Mouse (Mus musculus) heart, embryonic 11.5 days (tissue): ENCODE measurements around the gene Scyl2. TPM values are rescaled to one million over a fixed set of nuclear protein-coding genes. Genes with fewer than 3 reads are reported as not detected.
"Not testable (repeated sequence)": the region's sequence is repeated elsewhere in the genome, so short reads cannot be mapped to it uniquely, and the experiment has no call there.

Source experiments
- ATAC-seq: fragments of 200-750 bp; cut with Nextera tagmentation; replicated peaks from 2 replicates; pipeline ENCODE4 v1.8.0; 2017; ENCODE audit warnings: moderate library complexity; ENCODE audit not compliant: insufficient number of reproducible peaks, low FRiP score, low TSS enrichment
- H3K27ac ChIP-seq: fragments of 300-500 bp; sonication (generic); 2 replicates; pipeline ENCODE4 v1.5.1; 2014; ENCODE audit warnings: mild to moderate bottlenecking, low read depth, low read length
- H3K27me3 ChIP-seq: fragments of 300-500 bp; sonication (generic); 2 replicates; pipeline ENCODE4 v1.6.1; 2014; ENCODE audit warnings: mild to moderate bottlenecking, low read length, mixed read lengths; ENCODE audit not compliant: control insufficient read depth, insufficient read depth
- H3K36me3 ChIP-seq: fragments of 300-500 bp; sonication (generic); 2 replicates; pipeline ENCODE4 v1.6.1; 2014; ENCODE audit warnings: mild to moderate bottlenecking, low read length, moderate library complexity, mixed read lengths; ENCODE audit not compliant: control insufficient read depth, insufficient read depth
- H3K4me1 ChIP-seq: fragments of 300-500 bp; sonication (generic); 2 replicates; pipeline ENCODE4 v1.6.1; 2014; ENCODE audit warnings: low read length; ENCODE audit not compliant: control insufficient read depth, insufficient read depth
- H3K4me2 ChIP-seq: fragments of 300-500 bp; sonication (generic); 2 replicates; pipeline ENCODE4 v1.6.1; 2014; ENCODE audit warnings: mild to moderate bottlenecking, moderate library complexity
- H3K4me3 ChIP-seq: fragments of 300-500 bp; sonication (generic); 2 replicates; pipeline ENCODE4 v1.5.1; 2014; ENCODE audit warnings: low read depth, low read length
- H3K9ac ChIP-seq: fragments of 300-500 bp; sonication (generic); 2 replicates; pipeline ENCODE4 v1.6.1; 2014; ENCODE audit warnings: mild to moderate bottlenecking, low read depth, low read length, moderate library complexity
- H3K9me3 ChIP-seq: fragments of 300-500 bp; sonication (generic); replicated peaks from 2 replicates; pipeline ENCODE4 v1.6.1; 2016; ENCODE audit warnings: low read length; ENCODE audit not compliant: control insufficient read depth
- WGBS: fragments of 180-500 bp; shearing (Covaris S2); extraction: QIAGEN DNeasy Blood & Tissue Kit; methylation state at CpG from one replicate; pipeline ENCODE4 v1.1.7; 2014; ENCODE audit not compliant: insufficient replicate concordance; 5-methylcytosine and 5-hydroxymethylcytosine counted together
- polyA plus RNA-seq: library from polyadenylated mRNA; unstranded; fragments of >200 nt; fragmentation: Nextera tagmentation; extraction: Ambion mirVana; gene quantifications from 2 replicates; pipeline ENCODE4 v1.2.1, GENCODE M21; 2014

The Scyl2 gene
- polyA plus RNA-seq, 1 experiment from 2014 or later, result 9.1 TPM

DNA sequence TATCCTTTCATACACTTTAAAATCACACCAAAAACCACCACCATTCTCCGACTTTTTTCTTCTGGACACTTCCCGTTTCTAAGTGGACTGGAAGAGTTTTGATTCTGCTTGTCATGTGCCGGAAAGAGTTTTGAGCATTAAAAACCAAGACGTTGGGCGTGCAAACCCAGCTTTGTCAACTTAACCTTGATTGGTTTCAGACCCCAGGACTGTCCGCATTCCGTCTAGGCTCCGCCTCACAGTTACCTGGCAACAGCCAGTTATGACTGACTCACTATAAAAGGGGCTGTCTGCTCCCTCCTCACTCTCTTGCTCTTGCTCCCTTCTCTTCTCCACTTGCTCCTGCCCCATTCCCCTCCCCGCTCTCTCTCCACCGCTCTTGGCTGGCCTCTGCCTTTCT lies 22.6 kb upstream of the Scyl2 start:
- 0 out of 2 replicates have a peak, but pooled peaks cover 2% of the 10 kb centered on the region for H3K36me3 ChIP-seq
- no peaks in the 10 kb centered on the region for H3K9me3 ChIP-seq
- peak; percentile 26; the same call in 1 of the 2 replicates for ATAC-seq
- no peak overlapping the region for H3K9ac ChIP-seq
- no peaks in the 10 kb centered on the region for H3K27me3 ChIP-seq
- 29% methylated on average over 10 of the region's 10 CpGs for WGBS
- H3K4me3 ChIP-seq, result no peak overlapping the region
- peak overlapping the region; percentile 45 for H3K4me2 ChIP-seq
- no peaks in the 10 kb centered on the region for H3K4me1 ChIP-seq
- H3K27ac ChIP-seq, result no peak overlapping the region

DNA sequence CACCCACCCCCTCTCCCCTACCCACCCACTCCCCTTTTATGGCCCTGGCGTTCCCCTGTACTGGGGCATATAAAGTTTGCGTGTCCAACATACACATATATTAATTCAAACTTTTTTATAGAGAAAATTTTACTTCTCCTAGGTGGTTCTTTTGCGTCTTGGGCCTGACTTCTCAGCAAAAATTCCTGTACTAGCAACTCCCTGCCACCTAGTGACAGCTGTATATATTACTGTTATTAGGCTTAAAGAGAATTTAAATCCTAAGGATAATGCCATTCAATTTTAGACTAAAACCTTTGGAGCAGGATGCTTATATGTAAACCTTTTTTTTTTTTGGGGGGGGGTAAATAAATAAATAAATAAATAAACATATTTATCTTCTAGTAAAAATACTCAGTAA lies 21.3 kb upstream of the Scyl2 start:
- H3K4me3 ChIP-seq, result no peak overlapping the region
- ATAC-seq, result no peak
- no peak overlapping the region for H3K4me2 ChIP-seq

DNA sequence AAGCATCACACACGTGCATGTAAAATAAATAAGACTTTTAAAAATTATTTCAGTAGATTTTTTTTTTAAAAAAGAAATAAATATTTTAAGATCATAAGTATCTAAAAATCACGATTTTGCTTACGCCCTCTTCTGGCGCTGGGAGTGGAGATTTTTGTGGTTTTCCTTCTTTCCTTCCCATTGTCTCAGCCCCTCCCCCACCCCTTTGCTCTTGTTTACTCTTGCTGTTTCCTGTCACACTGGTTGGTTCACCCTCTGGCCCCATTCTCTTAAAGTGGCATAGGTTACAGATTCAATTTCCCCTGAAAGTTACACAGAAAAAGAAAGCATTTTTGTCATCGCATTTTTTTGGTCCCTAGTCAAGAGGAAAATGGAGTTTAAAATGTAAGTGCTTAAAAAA lies 17.0 kb upstream of the Scyl2 start:
- 50% methylated on average over 5 of the region's 5 CpGs for WGBS
- H3K9ac ChIP-seq, result no peak overlapping the region
- H3K36me3 ChIP-seq, result no peaks in the 10 kb centered on the region
- no peaks in the 10 kb centered on the region for H3K9me3 ChIP-seq
- no peak overlapping the region for H3K4me3 ChIP-seq
- H3K27ac ChIP-seq, result no peak overlapping the region
- no peaks in the 10 kb centered on the region for H3K27me3 ChIP-seq
- ATAC-seq, result no peak
- no peak overlapping the region for H3K4me2 ChIP-seq
- no peaks in the 10 kb centered on the region for H3K4me1 ChIP-seq

More for the DNA sequence above, 21.3 kb upstream of the Scyl2 start:
- Histone ChIP-seq H3K4me1 (no peaks in the 10 kb centered on the region), H3K27ac (no peak overlapping the region), H3K27me3 (no peaks in the 10 kb centered on the region), H3K9ac (no peak overlapping the region), H3K36me3 (no peaks in the 10 kb centered on the region), H3K9me3 (no peaks in the 10 kb centered on the region)
- WGBS, result 88% methylated on average over 3 of the region's 3 CpGs

DNA sequence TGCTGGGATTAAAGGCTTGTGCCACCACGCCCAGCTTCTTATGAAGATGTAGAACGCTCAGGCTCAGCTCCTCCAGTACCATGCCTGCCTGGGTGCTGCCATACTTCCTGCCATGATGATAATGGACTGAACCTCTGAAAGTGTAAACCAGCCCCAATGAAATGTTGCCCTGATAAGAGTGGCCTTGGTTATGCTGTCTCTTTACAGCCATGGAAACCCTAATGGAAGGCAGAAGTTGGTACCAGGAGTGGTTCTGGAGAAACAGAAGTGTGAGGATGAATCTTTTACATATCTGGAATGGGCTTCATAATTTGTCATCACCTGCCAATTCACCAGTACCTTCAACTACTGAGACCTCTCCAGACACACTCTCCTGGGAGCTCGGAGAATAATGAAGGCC lies 11.9 kb upstream of the Scyl2 start:
- Histone ChIP-seq H3K36me3 (no peaks in the 10 kb centered on the region), H3K4me1 (no peaks in the 10 kb centered on the region), H3K27ac (no peak overlapping the region), H3K4me3 (no peak overlapping the region), H3K27me3 (no peaks in the 10 kb centered on the region), H3K4me2 (no peak overlapping the region), H3K9ac (no peak overlapping the region), H3K9me3 (no peaks in the 10 kb centered on the region)
- ATAC-seq, result no peak
- 82% methylated on average over 3 of the region's 3 CpGs for WGBS

DNA sequence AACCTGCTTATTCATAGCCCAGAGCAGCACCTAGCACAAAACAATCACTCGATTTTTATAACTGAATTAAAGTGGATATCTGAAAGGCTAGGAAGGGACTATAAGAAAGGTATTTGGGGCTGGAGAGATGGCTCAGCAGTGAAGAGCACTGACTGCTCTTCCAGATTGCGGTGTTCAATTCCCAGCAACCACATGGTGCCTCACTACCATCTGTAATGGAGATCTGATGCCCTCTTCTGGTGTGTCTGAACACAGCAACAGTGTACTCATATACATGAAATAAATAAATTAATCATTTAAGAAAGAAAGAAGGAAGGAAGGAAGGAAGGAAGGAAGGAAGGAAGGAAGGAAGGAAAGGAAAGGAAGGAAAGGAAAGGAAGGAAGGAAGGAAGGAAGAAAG lies 10.2 kb upstream of the Scyl2 start:
- not testable (repeated sequence) for H3K27ac ChIP-seq, H3K4me1 ChIP-seq, H3K27me3 ChIP-seq, H3K4me3 ChIP-seq, H3K4me2 ChIP-seq, H3K36me3 ChIP-seq, H3K9me3 ChIP-seq, H3K9ac ChIP-seq, ATAC-seq
- WGBS, result 74% methylated on average over 2 of the region's 2 CpGs

DNA sequence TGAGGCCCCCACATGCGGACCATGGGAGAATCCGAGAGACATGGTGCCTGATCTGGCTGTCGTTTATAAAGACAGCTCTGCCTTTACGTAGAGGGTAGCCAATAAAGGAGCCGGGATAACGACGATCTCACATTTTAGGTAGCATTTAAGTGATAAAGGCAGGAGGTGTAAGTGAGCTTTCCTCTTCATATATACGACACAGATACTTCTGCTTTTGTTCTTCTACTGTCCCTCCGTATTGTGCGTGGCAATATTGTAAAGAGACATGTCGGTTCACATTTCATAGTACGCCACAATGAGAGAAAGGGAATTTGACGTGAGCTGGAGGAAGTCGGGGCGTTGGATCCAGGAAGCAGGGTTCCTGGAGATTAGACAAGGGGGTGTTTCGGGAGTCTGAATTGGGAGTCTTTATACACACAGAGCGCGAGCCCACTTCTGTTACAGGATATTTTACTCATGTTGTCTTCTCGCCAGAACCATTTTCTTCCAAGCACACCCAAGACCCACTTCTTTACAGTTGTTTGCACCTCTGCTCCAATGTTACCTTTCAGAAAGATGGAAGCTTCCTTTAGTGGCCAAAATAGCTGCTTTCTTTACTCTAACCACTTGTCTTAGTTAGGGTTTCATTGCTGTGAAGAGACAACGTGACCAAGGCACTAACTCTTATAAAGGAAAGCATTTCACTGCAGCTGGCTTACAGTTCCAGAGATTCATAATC lies 9.3 kb upstream of the Scyl2 start:
- WGBS, result 62% methylated on average over 20 of the region's 20 CpGs
- Histone ChIP-seq H3K9ac (no peak overlapping the region), H3K27me3 (no peaks in the 10 kb centered on the region), H3K27ac (no peak overlapping the region), H3K4me3 (no peak overlapping the region), H3K4me2 (peak overlapping the region; percentile 24; the same call in 1 of the 2 replicates), H3K9me3 (no peaks in the 10 kb centered on the region), H3K4me1 (no peaks in the 10 kb centered on the region), H3K36me3 (no peaks in the 10 kb centered on the region)
- ATAC-seq, result no peak

DNA sequence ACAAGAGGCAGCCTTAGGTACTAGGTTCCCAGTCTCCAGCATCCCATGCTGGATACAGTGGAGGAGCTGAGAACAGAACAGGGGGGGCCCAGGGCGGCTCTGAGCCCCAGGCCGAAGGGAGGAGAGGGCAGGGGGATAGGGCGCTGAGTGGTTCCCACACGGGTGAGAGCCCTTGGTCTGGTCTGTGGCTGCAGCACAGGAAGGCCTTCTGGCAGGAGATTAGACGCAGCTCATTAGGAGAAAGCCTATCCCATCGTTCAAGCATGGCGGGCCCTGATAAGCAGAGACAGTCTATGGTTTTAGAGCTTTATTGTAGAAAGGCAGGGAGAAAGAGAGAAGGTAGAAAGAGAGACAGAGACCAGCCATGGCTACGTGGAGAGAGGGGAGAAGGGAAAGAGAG lies 3.9 kb upstream of the Scyl2 start:
- Histone ChIP-seq H3K4me1 (peaks cover 3% of the 10 kb centered on the region; the same call in 1 of the 2 replicates), H3K27ac (no peak overlapping the region), H3K9ac (no peak overlapping the region), H3K4me2 (no peak overlapping the region), H3K36me3 (no peaks in the 10 kb centered on the region), H3K27me3 (no peaks in the 10 kb centered on the region), H3K9me3 (no peaks in the 10 kb centered on the region), H3K4me3 (no peak overlapping the region)
- WGBS, result 40% methylated on average over 8 of the region's 8 CpGs
- ATAC-seq, result no peak

DNA sequence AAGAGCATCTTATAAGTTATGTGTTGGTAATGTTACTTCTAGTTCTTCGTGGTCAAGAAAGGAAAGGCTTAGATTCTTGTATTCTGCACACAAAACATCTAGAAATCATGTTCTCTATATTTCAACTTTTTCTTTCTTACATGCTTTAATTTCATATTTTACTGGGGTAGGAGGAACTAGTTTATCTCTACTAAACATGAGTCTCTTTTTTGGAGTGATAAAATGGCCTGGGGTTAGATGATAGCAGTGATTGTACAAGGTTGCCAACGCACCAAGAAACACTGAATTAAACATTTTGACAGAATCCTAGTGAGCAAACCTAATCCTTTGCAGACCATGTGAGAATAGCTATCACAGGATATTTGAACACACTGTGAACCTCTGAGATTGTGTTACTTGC lies 1.4 kb upstream of the Scyl2 start:
- H3K27me3 ChIP-seq, result no peaks in the 10 kb centered on the region
- H3K9me3 ChIP-seq, result no peaks in the 10 kb centered on the region
- ATAC-seq, result no peak
- WGBS, result 75% methylated on average over 2 of the region's 2 CpGs
- H3K4me1 ChIP-seq, result peaks cover 5% of the 10 kb centered on the region
- no peak overlapping the region for H3K27ac ChIP-seq
- no peak overlapping the region for H3K4me2 ChIP-seq
- H3K36me3 ChIP-seq, result no peaks in the 10 kb centered on the region
- H3K9ac ChIP-seq, result no peak overlapping the region
- no peak overlapping the region for H3K4me3 ChIP-seq
